Mouse (Mus musculus): ENCODE measurements around the gene Tulp2. TPM values are rescaled to one million over a fixed set of nuclear protein-coding genes. Genes with fewer than 3 reads are reported as not detected.
"Not testable (repeated sequence)": the region's sequence is repeated elsewhere in the genome, so short reads cannot be mapped to it uniquely, and the experiment has no call there.

Tulp2 gene
- polyA plus RNA-seq, 1 experiment from 2014 or later: 0.22 TPM

- Histone ChIP-seq H3K27me3 (no peaks in the 10 kb centered on the region), H3K4me3 (replicated peaks) (no peak overlapping the region), H3K36me3 (no peaks in the 10 kb centered on the region), H3K9me3 (no peaks in the 10 kb centered on the region), H3K27ac (no peak overlapping the region), H3K4me2 (replicated peaks) (no peak overlapping the region), H3K4me1 (replicated peaks) (peaks cover 16% of the 10 kb centered on the region), H3K9ac (replicated peaks) (no peak overlapping the region)
- WGBS: 84% methylated on average over 8 of the region's 8 CpGs
- ATAC-seq: no peak
These were observed 37.9 kb downstream of the Tulp2 start for GRCm38 (mm10) chr7:45519345-45520120.

- no peaks in the 10 kb centered on the region for H3K9me3 ChIP-seq
- H3K27me3 ChIP-seq: 0 out of 2 replicates have a peak, but pooled peaks cover 3% of the 10 kb centered on the region
- no peak overlapping the region for H3K9ac ChIP-seq (replicated peaks)
- no peak overlapping the region for H3K4me2 ChIP-seq (replicated peaks)
- H3K4me1 ChIP-seq (replicated peaks): peaks cover 27% of the 10 kb centered on the region
- no peak for ATAC-seq
- H3K36me3 ChIP-seq: no peaks in the 10 kb centered on the region
- no peak overlapping the region for H3K27ac ChIP-seq
- H3K4me3 ChIP-seq (replicated peaks): no peak overlapping the region
- 93% methylated on average over 7 of the region's 7 CpGs for WGBS
These were observed 38.9 kb downstream of the Tulp2 start for GRCm38 (mm10) chr7:45520605-45521004.

- under 1% methylated on average over 28 of the region's 28 CpGs for WGBS
- H3K4me1 ChIP-seq (replicated peaks): peaks cover 33% of the 10 kb centered on the region
- ATAC-seq: peak; percentile 76
- peak overlapping the region; percentile 66 for H3K9ac ChIP-seq (replicated peaks)
- no peaks in the 10 kb centered on the region for H3K36me3 ChIP-seq
- peak overlapping the region; percentile 86 for H3K27ac ChIP-seq
- H3K27me3 ChIP-seq: 0 out of 2 replicates have a peak, but pooled peaks cover 3% of the 10 kb centered on the region
- peak overlapping the region; percentile 51 for H3K4me3 ChIP-seq (replicated peaks)
- H3K9me3 ChIP-seq: no peaks in the 10 kb centered on the region
- peak overlapping the region; percentile 59 for H3K4me2 ChIP-seq (replicated peaks)
These were observed 40.1 kb downstream of the Tulp2 start for GRCm38 (mm10) chr7:45521728-45522184.

- H3K9me3 ChIP-seq: no peaks in the 10 kb centered on the region
- peak overlapping the region; percentile 59 for H3K4me2 ChIP-seq (replicated peaks)
- peaks cover 33% of the 10 kb centered on the region for H3K4me1 ChIP-seq (replicated peaks)
- 57% methylated on average over 16 of the region's 16 CpGs for WGBS
- no peaks in the 10 kb centered on the region for H3K36me3 ChIP-seq
- H3K27ac ChIP-seq: no peak overlapping the region
- H3K9ac ChIP-seq (replicated peaks): peak overlapping the region; percentile 66
- H3K27me3 ChIP-seq: 0 out of 2 replicates have a peak, but pooled peaks cover 3% of the 10 kb centered on the region
- H3K4me3 ChIP-seq (replicated peaks): peak overlapping the region; percentile 51
- 0 out of 2 replicates have a peak, but pooled peaks have one; percentile 10 for ATAC-seq
These were observed 40.6 kb downstream of the Tulp2 start for GRCm38 (mm10) chr7:45522194-45522752.

GRCm38 (mm10) chr7:45522957-45523676, 41.4 kb downstream of the Tulp2 start:
- no peak for ATAC-seq
- Histone ChIP-seq H3K27me3 (0 out of 2 replicates have a peak, but pooled peaks cover 3% of the 10 kb centered on the region), H3K4me2 (replicated peaks) (no peak overlapping the region), H3K4me3 (replicated peaks) (no peak overlapping the region), H3K9me3 (no peaks in the 10 kb centered on the region), H3K4me1 (replicated peaks) (peaks cover 33% of the 10 kb centered on the region), H3K27ac (no peak overlapping the region), H3K36me3 (no peaks in the 10 kb centered on the region), H3K9ac (replicated peaks) (0 out of 2 replicates have a peak overlapping the region, but pooled peaks have one; percentile 24)
- WGBS: 75% methylated on average over 18 of the region's 18 CpGs

- H3K27me3 ChIP-seq: 0 out of 2 replicates have a peak, but pooled peaks cover 3% of the 10 kb centered on the region
- 88% methylated on average over 13 of the region's 13 CpGs for WGBS
- ATAC-seq: no peak
- H3K36me3 ChIP-seq: no peaks in the 10 kb centered on the region
- H3K4me3 ChIP-seq (replicated peaks): no peak overlapping the region
- 0 out of 2 replicates have a peak overlapping the region, but pooled peaks have one; percentile 16 for H3K9ac ChIP-seq (replicated peaks)
- H3K4me2 ChIP-seq (replicated peaks): no peak overlapping the region
- H3K9me3 ChIP-seq: no peaks in the 10 kb centered on the region
- peaks cover 33% of the 10 kb centered on the region for H3K4me1 ChIP-seq (replicated peaks)
- no peak overlapping the region for H3K27ac ChIP-seq
These were observed 42.0 kb downstream of the Tulp2 start for GRCm38 (mm10) chr7:45523678-45524170.

- Histone ChIP-seq H3K4me1 (replicated peaks) (peaks cover 33% of the 10 kb centered on the region), H3K27me3 (0 out of 2 replicates have a peak, but pooled peaks cover 3% of the 10 kb centered on the region), H3K27ac (peak overlapping the region; percentile 74; the same call in 1 of the 2 replicates), H3K9ac (replicated peaks) (peak overlapping the region; percentile 86), H3K9me3 (no peaks in the 10 kb centered on the region), H3K4me3 (replicated peaks) (peak overlapping the region; percentile 72), H3K4me2 (replicated peaks) (peak overlapping the region; percentile 92), H3K36me3 (no peaks in the 10 kb centered on the region)
- WGBS: 25% methylated on average over 12 of the region's 12 CpGs
- ATAC-seq: no peak
These were observed 43.4 kb downstream of the Tulp2 start for GRCm38 (mm10) chr7:45524841-45525621.

GRCm38 (mm10) chr7:45525809-45526473, 44.3 kb downstream of the Tulp2 start, which contains the start of the genes Ppp1r15a and Plekha4:
TSS of gene Ppp1r15a (minus strand) at chr7:45526268.
TSS of gene Plekha4 (plus strand) at chr7:45526330.
- WGBS: under 1% methylated on average over 54 of the region's 54 CpGs
- Histone ChIP-seq H3K27me3 (0 out of 2 replicates have a peak, but pooled peaks cover 3% of the 10 kb centered on the region), H3K9ac (replicated peaks) (peak within 1 kb of the TSS; percentile 86)

GRCm38 (mm10) chr7:45526474-45527120, 44.9 kb downstream of the Tulp2 start:
- peak overlapping the region; percentile 92 for H3K4me2 ChIP-seq (replicated peaks)
- H3K27me3 ChIP-seq: 0 out of 2 replicates have a peak, but pooled peaks cover 3% of the 10 kb centered on the region
- peak overlapping the region; percentile 86 for H3K9ac ChIP-seq (replicated peaks)
- H3K36me3 ChIP-seq: no peaks in the 10 kb centered on the region
- no peak for ATAC-seq
- peak overlapping the region; percentile 74; the same call in 1 of the 2 replicates for H3K27ac ChIP-seq
- H3K9me3 ChIP-seq: no peaks in the 10 kb centered on the region
- H3K4me1 ChIP-seq (replicated peaks): peaks cover 33% of the 10 kb centered on the region
- peak overlapping the region; percentile 72 for H3K4me3 ChIP-seq (replicated peaks)
- 25% methylated on average over 7 of the region's 7 CpGs for WGBS

More at GRCm38 (mm10) chr7:45525809-45526473, 44.3 kb downstream of the Tulp2 start, which contains the start of the genes Ppp1r15a and Plekha4:
- ATAC-seq: peak; percentile 82
- Histone ChIP-seq H3K27ac (peak within 1 kb of the TSS; percentile 74), H3K36me3 (no peaks in the 10 kb centered on the region), H3K4me1 (replicated peaks) (peaks cover 33% of the 10 kb centered on the region), H3K4me3 (replicated peaks) (peak within 1 kb of the TSS; percentile 72), H3K9me3 (no peaks in the 10 kb centered on the region), H3K4me2 (replicated peaks) (peak within 1 kb of the TSS; percentile 92)

GRCm38 (mm10) chr7:45527169-45527568, 45.5 kb downstream of the Tulp2 start:
- H3K4me2 ChIP-seq (replicated peaks); H3K4me3 ChIP-seq (replicated peaks); H3K9me3 ChIP-seq; H3K36me3 ChIP-seq; H3K27ac ChIP-seq; H3K9ac ChIP-seq (replicated peaks); H3K27me3 ChIP-seq; ATAC-seq: not testable (repeated sequence)
- H3K4me1 ChIP-seq (replicated peaks): peaks cover 32% of the 10 kb centered on the region
- 91% methylated on average over 6 of the region's 6 CpGs for WGBS

Data from midbrain, embryonic 13.5 days (tissue).